Mouse (Mus musculus) embryonic facial prominence, embryonic 15.5 days (tissue): ENCODE results near the gene Plekha1. TPM values are rescaled to one million over a fixed set of nuclear protein-coding genes. Genes with fewer than 3 reads are reported as not detected.

Experiments used
- ATAC-seq: fragments of 200-750 bp; cut with Nextera tagmentation; 2 replicates; pipeline ENCODE4 v1.8.0; 2017; ENCODE audit warnings: low read depth, moderate TSS enrichment; ENCODE audit not compliant: insufficient number of reproducible peaks, low FRiP score, low TSS enrichment
- H3K27ac ChIP-seq: fragments of 300-500 bp; sonication (generic); replicated peaks from 2 replicates; pipeline ENCODE4 v1.5.1; 2015; ENCODE audit warnings: mild to moderate bottlenecking, inconsistent platforms
- H3K27me3 ChIP-seq: fragments of 300-500 bp; sonication (generic); 2 replicates; pipeline ENCODE4 v1.6.1; 2015; ENCODE audit warnings: inconsistent platforms
- H3K36me3 ChIP-seq: fragments of 300-500 bp; sonication (generic); 2 replicates; pipeline ENCODE4 v1.6.1; 2015; ENCODE audit warnings: mild to moderate bottlenecking, inconsistent platforms
- H3K4me1 ChIP-seq: fragments of 300-500 bp; sonication (generic); 2 replicates; pipeline ENCODE4 v1.6.1; 2015; ENCODE audit warnings: inconsistent platforms
- H3K4me2 ChIP-seq: fragments of 300-500 bp; sonication (generic); replicated peaks from 2 replicates; pipeline ENCODE4 v1.6.1; 2015; ENCODE audit warnings: mild to moderate bottlenecking, inconsistent platforms
- H3K4me3 ChIP-seq: fragments of 300-500 bp; sonication (generic); replicated peaks from 2 replicates; pipeline ENCODE4 v1.5.1; 2015; ENCODE audit warnings: mild to moderate bottlenecking, inconsistent platforms
- H3K9ac ChIP-seq: fragments of 300-500 bp; sonication (generic); 2 replicates; pipeline ENCODE4 v1.6.1; 2015; ENCODE audit warnings: inconsistent platforms
- H3K9me3 ChIP-seq: fragments of 300-500 bp; sonication (generic); replicated peaks from 2 replicates; pipeline ENCODE4 v1.6.1; 2016; ENCODE audit warnings: inconsistent platforms
- WGBS: fragments of 180-500 bp; shearing (Covaris S2); methylation state at CpG from one replicate; pipeline ENCODE4 v1.1.7; 2015; 5-methylcytosine and 5-hydroxymethylcytosine counted together
- polyA plus RNA-seq: library from polyadenylated mRNA; unstranded; fragments of >200 nt; fragmentation: Nextera tagmentation; extraction: Ambion mirVana; gene quantifications from 2 replicates; pipeline ENCODE4 v1.2.1, GENCODE M21; 2015

Plekha1 gene
- polyA plus RNA-seq, 1 experiment from 2014 or later: 53.4 TPM

- Histone ChIP-seq H3K9me3 (no peaks in the 10 kb centered on the region), H3K4me3 (no peak overlapping the region), H3K27me3 (0 out of 2 replicates have a peak, but pooled peaks cover 3% of the 10 kb centered on the region), H3K27ac (peak overlapping the region; percentile 44; the same call in 1 of the 2 replicates), H3K4me1 (peaks cover 22% of the 10 kb centered on the region), H3K36me3 (no peaks in the 10 kb centered on the region), H3K4me2 (peak overlapping the region; percentile 2; the same call in 1 of the 2 replicates), H3K9ac (no peak overlapping the region)
- 12% methylated on average over 11 of the region's 11 CpGs for WGBS
- ATAC-seq: no peak
Observed at GRCm38 (mm10) chr7:130860721-130861142, 4.8 kb upstream of the Plekha1 start.

- H3K9me3 ChIP-seq: no peaks in the 10 kb centered on the region
- 0 out of 2 replicates have a peak, but pooled peaks cover 3% of the 10 kb centered on the region for H3K27me3 ChIP-seq
- ATAC-seq: no peak
- no peak overlapping the region for H3K9ac ChIP-seq
- H3K36me3 ChIP-seq: no peaks in the 10 kb centered on the region
- H3K4me2 ChIP-seq: no peak overlapping the region
- peaks cover 29% of the 10 kb centered on the region for H3K4me1 ChIP-seq
- H3K27ac ChIP-seq: no peak overlapping the region
- H3K4me3 ChIP-seq: no peak overlapping the region
- 48% methylated on average over 1 of the region's 1 CpGs for WGBS
Observed at GRCm38 (mm10) chr7:130862501-130862900, 3.1 kb upstream of the Plekha1 start.

GRCm38 (mm10) chr7:130864711-130865110, 845 bp upstream of the Plekha1 start:
- Histone ChIP-seq H3K9me3 (no peaks in the 10 kb centered on the region), H3K36me3 (no peaks in the 10 kb centered on the region), H3K4me1 (peaks cover 30% of the 10 kb centered on the region), H3K27me3 (0 out of 2 replicates have a peak, but pooled peaks cover 3% of the 10 kb centered on the region), H3K27ac (no peak overlapping the region), H3K9ac (no peak overlapping the region), H3K4me3 (no peak overlapping the region), H3K4me2 (no peak overlapping the region)
- no peak for ATAC-seq
- 79% methylated on average over 7 of the region's 7 CpGs for whole genome bisulfite sequencing

GRCm38 (mm10) chr7:130866640-130867039, 1.1 kb downstream of the Plekha1 start:
- Histone ChIP-seq H3K4me2 (peak overlapping the region; percentile 59), H3K9ac (peak overlapping the region; percentile 81), H3K27ac (peak overlapping the region; percentile 79; the same call in 1 of the 2 replicates), H3K36me3 (no peaks in the 10 kb centered on the region), H3K4me1 (peaks cover 15% of the 10 kb centered on the region), H3K27me3 (no peaks in the 10 kb centered on the region), H3K4me3 (peak overlapping the region; percentile 85), H3K9me3 (no peaks in the 10 kb centered on the region)
- no peak for ATAC-seq
- 3% methylated on average over 13 of the region's 13 CpGs for WGBS

GRCm38 (mm10) chr7:130867256-130867655, 1.7 kb downstream of the Plekha1 start:
- H3K27me3 ChIP-seq: no peaks in the 10 kb centered on the region
- no peak overlapping the region; the same call in 1 of the 2 replicates for H3K4me3 ChIP-seq
- no peak overlapping the region for H3K27ac ChIP-seq
- H3K36me3 ChIP-seq: no peaks in the 10 kb centered on the region
- no peak for ATAC-seq
- no peaks in the 10 kb centered on the region for H3K9me3 ChIP-seq
- H3K9ac ChIP-seq: no peak overlapping the region
- peaks cover 10% of the 10 kb centered on the region for H3K4me1 ChIP-seq
- peak overlapping the region; percentile 59; the same call in 1 of the 2 replicates for H3K4me2 ChIP-seq
- WGBS: 59% methylated on average over 3 of the region's 3 CpGs

- no peak overlapping the region for H3K4me2 ChIP-seq
- H3K4me1 ChIP-seq: peaks cover 4% of the 10 kb centered on the region; the same call in 1 of the 2 replicates
- H3K9me3 ChIP-seq: no peaks in the 10 kb centered on the region
- H3K4me3 ChIP-seq: no peak overlapping the region
- WGBS: 85% methylated on average over 2 of the region's 2 CpGs
- no peak overlapping the region for H3K9ac ChIP-seq
- ATAC-seq: no peak
- peaks cover 5% of the 10 kb centered on the region; the same call in 1 of the 2 replicates for H3K36me3 ChIP-seq
- H3K27ac ChIP-seq: no peak overlapping the region
- no peaks in the 10 kb centered on the region for H3K27me3 ChIP-seq
Observed at GRCm38 (mm10) chr7:130884161-130884560, 18.6 kb downstream of the Plekha1 start.

- Histone ChIP-seq H3K27ac (no peak overlapping the region), H3K27me3 (no peaks in the 10 kb centered on the region), H3K4me3 (no peak overlapping the region), H3K9me3 (no peaks in the 10 kb centered on the region), H3K4me2 (no peak overlapping the region), H3K36me3 (peaks cover 5% of the 10 kb centered on the region; the same call in 1 of the 2 replicates), H3K4me1 (peaks cover 4% of the 10 kb centered on the region; the same call in 1 of the 2 replicates), H3K9ac (no peak overlapping the region)
- no peak for ATAC-seq
- 81% methylated on average over 3 of the region's 3 CpGs for WGBS
Observed at GRCm38 (mm10) chr7:130886246-130886645, 20.7 kb downstream of the Plekha1 start.

GRCm38 (mm10) chr7:130887946-130888345, 22.4 kb downstream of the Plekha1 start:
- H3K9ac ChIP-seq: no peak overlapping the region
- ATAC-seq: no peak
- H3K4me2 ChIP-seq: no peak overlapping the region
- no peak overlapping the region for H3K4me3 ChIP-seq
- no peaks in the 10 kb centered on the region for H3K27me3 ChIP-seq
- H3K27ac ChIP-seq: no peak overlapping the region
- peaks cover 4% of the 10 kb centered on the region; the same call in 1 of the 2 replicates for H3K4me1 ChIP-seq
- H3K36me3 ChIP-seq: peaks cover 5% of the 10 kb centered on the region; the same call in 1 of the 2 replicates
- 22% methylated on average over 3 of the region's 3 CpGs for WGBS
- H3K9me3 ChIP-seq: no peaks in the 10 kb centered on the region

- Histone ChIP-seq H3K27me3 (no peaks in the 10 kb centered on the region), H3K27ac (no peak overlapping the region), H3K4me1 (peaks cover 4% of the 10 kb centered on the region; the same call in 1 of the 2 replicates), H3K9me3 (no peaks in the 10 kb centered on the region), H3K4me3 (no peak overlapping the region), H3K4me2 (no peak overlapping the region), H3K36me3 (peaks cover 4% of the 10 kb centered on the region; the same call in 1 of the 2 replicates), H3K9ac (no peak overlapping the region)
- no peak for ATAC-seq
- WGBS: 35% methylated on average over 2 of the region's 2 CpGs
Observed at GRCm38 (mm10) chr7:130890871-130891270, 25.3 kb downstream of the Plekha1 start.

- WGBS: 48% methylated on average over 6 of the region's 6 CpGs
- Histone ChIP-seq H3K4me2 (no peak overlapping the region), H3K9me3 (no peaks in the 10 kb centered on the region), H3K27me3 (no peaks in the 10 kb centered on the region), H3K4me1 (peaks cover 3% of the 10 kb centered on the region; the same call in 1 of the 2 replicates), H3K36me3 (peaks cover 10% of the 10 kb centered on the region; the same call in 1 of the 2 replicates), H3K4me3 (no peak overlapping the region), H3K9ac (no peak overlapping the region), H3K27ac (no peak overlapping the region)
- ATAC-seq: no peak
Observed at GRCm38 (mm10) chr7:130892973-130893372, 27.4 kb downstream of the Plekha1 start.

- no peak overlapping the region for H3K27ac ChIP-seq
- ATAC-seq: no peak
- H3K4me3 ChIP-seq: no peak overlapping the region
- no peak overlapping the region for H3K9ac ChIP-seq
- H3K4me1 ChIP-seq: no peaks in the 10 kb centered on the region
- 79% methylated on average over 9 of the region's 9 CpGs for WGBS
- H3K36me3 ChIP-seq: peaks cover 17% of the 10 kb centered on the region; the same call in 1 of the 2 replicates
- H3K27me3 ChIP-seq: no peaks in the 10 kb centered on the region
- no peak overlapping the region for H3K4me2 ChIP-seq
- H3K9me3 ChIP-seq: no peaks in the 10 kb centered on the region
Observed at GRCm38 (mm10) chr7:130894931-130895617, 29.5 kb downstream of the Plekha1 start.
